23 mouse cellular contexts compared by ENCODE assay signal in genomic region chr4:100196255-100196793, GRCm38 (mm10).
DNase-seq lines count a peak whose midpoint lies in the region; ATAC-seq and TF ChIP-seq lines count a peak whose summit lies in the region.
"Had no signal": no experiment of that assay in that cellular context is flagged by ENCODE, and none has a peak within 500 bp of the region (broad histone marks: within the 10 kb centered on the region; RNA-seq: fewer than 3 reads in every experiment).

No protein-coding gene starts in this region.

- ATAC-seq in lung, postnatal 0 days: 0 out of 2 replicates have a peak, but pooled peaks have one; percentile 17
- peak; percentile 76 for ATAC-seq in intestine, embryonic 16.5 days
- ATAC-seq: activated CD4-positive, CD25-positive, alpha-beta regulatory T cell, adult 4 months; CD4-positive, CD25-positive, alpha-beta regulatory T cell, adult 4 months; forebrain, embryonic 13.5 days; forebrain, embryonic 15.5 days; Patski had no signal

- 65% methylated on average over 5 of the region's 5 CpGs for WGBS in lung, postnatal 0 days
- WGBS in intestine, embryonic 16.5 days: 53% methylated on average over 5 of the region's 5 CpGs

- no peak for TF ChIP-seq CTCF in lung, postnatal 0 days (IDR thresholded peaks at IDR 0.05)

- no peak overlapping the region for H3K4me3 ChIP-seq in lung, postnatal 0 days (ENCODE audit: low read depth, low read length)
- H3K4me3 ChIP-seq in intestine, embryonic 16.5 days (ENCODE audit: low read length): no peak overlapping the region
- H3K4me3 ChIP-seq: embryonic facial prominence, embryonic 10.5 days; embryonic facial prominence, embryonic 12.5 days; forebrain, embryonic 13.5 days; forebrain, embryonic 15.5 days had no signal

- no peaks in the 10 kb centered on the region for H3K36me3 ChIP-seq in lung, postnatal 0 days (ENCODE audit: insufficient read depth, low read length)
- no peaks in the 10 kb centered on the region for H3K36me3 ChIP-seq in intestine, embryonic 16.5 days (ENCODE audit: control insufficient read depth, insufficient read depth, low read length)
- H3K36me3 ChIP-seq: embryonic facial prominence, embryonic 10.5 days; embryonic facial prominence, embryonic 12.5 days; forebrain, embryonic 15.5 days; G1E had no signal

- peak; percentile 17 for DNase-seq in heart, adult 11 months
- no peak for DNase-seq in heart, postnatal 36 days
- DNase-seq in lung, postnatal 0 days (ENCODE audit: low spot score): peak; percentile 17
- DNase-seq in lung, postnatal 14 days: no peak
- DNase-seq: adrenal gland, adult 8-10 months; adrenal gland, postnatal 14 days; adrenal gland, postnatal 36 days; B cell, adult 2 months; cerebellum, adult 11-12 months; cerebellum, adult 2 months; cerebellum, adult 9-10 months; cerebellum, postnatal 10 days; cerebellum, postnatal 25 days had no signal

- no peaks in the 10 kb centered on the region for H3K9me3 ChIP-seq in lung, postnatal 0 days (ENCODE audit: low read length)
- no peaks in the 10 kb centered on the region for H3K9me3 ChIP-seq in intestine, embryonic 16.5 days (ENCODE audit: control insufficient read depth, low read length)
- H3K9me3 ChIP-seq: embryonic facial prominence, embryonic 10.5 days; embryonic facial prominence, embryonic 12.5 days; forebrain, embryonic 13.5 days; forebrain, embryonic 15.5 days; G1E had no signal

- no peak overlapping the region for H3K4me2 ChIP-seq in lung, postnatal 0 days (replicated peaks; ENCODE audit: low read depth, low read length)
- H3K4me2 ChIP-seq in intestine, embryonic 16.5 days (ENCODE audit: low read depth, low read length): no peak overlapping the region
- H3K4me2 ChIP-seq: embryonic facial prominence, embryonic 12.5 days; forebrain, embryonic 13.5 days; forebrain, embryonic 15.5 days had no signal

- intact Hi-C loops in heart, postnatal 36 days (cut with DNase I): no loop called here

- no peaks in the 10 kb centered on the region for H3K4me1 ChIP-seq in lung, postnatal 0 days (ENCODE audit: insufficient read depth, low read depth, low read length)
- no peaks in the 10 kb centered on the region; the same call in 1 of the 2 replicates for H3K4me1 ChIP-seq in intestine, embryonic 16.5 days (ENCODE audit: control insufficient read depth, insufficient read depth, low read length)

- H3K27ac ChIP-seq in lung, postnatal 0 days (ENCODE audit: low read length): no peak overlapping the region
- H3K27ac ChIP-seq in intestine, embryonic 16.5 days (ENCODE audit: low read length): no peak overlapping the region
- H3K27ac ChIP-seq: embryonic facial prominence, embryonic 10.5 days; forebrain, embryonic 13.5 days; forebrain, embryonic 15.5 days had no signal

- no peak for TF ChIP-seq EP300 in lung, postnatal 0 days (IDR thresholded peaks at IDR 0.05)

- H3K27me3 ChIP-seq in lung, postnatal 0 days (replicated peaks; ENCODE audit: insufficient read depth, low read length): no peaks in the 10 kb centered on the region
- no peaks in the 10 kb centered on the region for H3K27me3 ChIP-seq in intestine, embryonic 16.5 days (replicated peaks; ENCODE audit: control insufficient read depth, insufficient read depth, low read length)
- H3K27me3 ChIP-seq: CH12.LX; embryonic facial prominence, embryonic 12.5 days; forebrain, embryonic 13.5 days; forebrain, embryonic 15.5 days; Patski had no signal

- no peak overlapping the region for H3K9ac ChIP-seq in lung, postnatal 0 days (replicated peaks; ENCODE audit: low read depth)
- no peak overlapping the region for H3K9ac ChIP-seq in intestine, embryonic 16.5 days (ENCODE audit: low read depth, low read length)
- H3K9ac ChIP-seq: embryonic facial prominence, embryonic 12.5 days; forebrain, embryonic 13.5 days; forebrain, embryonic 15.5 days had no signal

Comparison
In these comparisons a context has a peak if more than half of its experiments do, and no peak if none do; other contexts are left out.
1. DNase-seq: peak in heart, adult 11 months (single experiment) and lung, postnatal 0 days (single experiment); none in heart, postnatal 36 days (0 of 2) and lung, postnatal 14 days (single experiment).